ENCODE assay signal across 11 mouse cellular contexts in genomic region chr7:27756351-27757047, GRCm38 (mm10). TPM values are rescaled to one million over a fixed set of nuclear protein-coding genes. Genes with fewer than 3 reads are reported as not detected.
DNase-seq lines count a peak whose midpoint lies in the region; ATAC-seq lines count a peak whose summit lies in the region.
"Had no signal": no experiment of that assay in that cellular context is flagged by ENCODE, and none has a peak within 500 bp of the region (broad histone marks: within the 10 kb centered on the region; RNA-seq: fewer than 3 reads in every experiment).

No protein-coding gene starts in this region.

- no peak overlapping the region; the same call in 1 of the 2 replicates for H3K9ac ChIP-seq in forebrain, embryonic 11.5 days (ENCODE audit: low read length)
- H3K9ac ChIP-seq: heart, embryonic 15.5 days had no signal

- 10% methylated on average over 5 of the region's 5 CpGs for WGBS in forebrain, embryonic 11.5 days
- WGBS in midbrain, embryonic 10.5 days, result 22% methylated on average over 5 of the region's 5 CpGs

- H3K4me2 ChIP-seq in forebrain, embryonic 11.5 days (ENCODE audit: low read depth, low read length, severe bottlenecking), result no peak overlapping the region
- H3K4me2 ChIP-seq: heart, embryonic 15.5 days had no signal

- peak; percentile 29 to 57 for DNase-seq in frontal cortex, postnatal 36 days (ENCODE audit: low spot score in 2 of 2)
- DNase-seq in frontal cortex, postnatal 10 days (ENCODE audit: low spot score in 2 of 2), result no peak
- peak; percentile 61 for DNase-seq in forebrain, embryonic 11.5 days (ENCODE audit: low spot score)
- DNase-seq in midbrain, embryonic 10.5 days (ENCODE audit: low spot score), result peak; percentile 69
- peak; percentile 68 for DNase-seq in retina, embryonic 14.5 days (ENCODE audit: low spot score)
- no peak for DNase-seq in gastrocnemius, postnatal 25 days
- no peak for DNase-seq in T-cell, adult 2 months (ENCODE audit: low spot score)
- no peak for DNase-seq in heart, adult 8-10 months (ENCODE audit: low spot score)
- DNase-seq: cerebellum, adult 11 months; kidney, adult 2 months had no signal

- ATAC-seq in forebrain, embryonic 11.5 days (replicated peaks; ENCODE audit: low FRiP score), result peak; percentile 74

- H3K36me3 ChIP-seq in forebrain, embryonic 11.5 days (ENCODE audit: control insufficient read depth, insufficient read depth, low read length), result peaks cover 1% of the 10 kb centered on the region
- peaks cover 27% of the 10 kb centered on the region for H3K36me3 ChIP-seq in midbrain, embryonic 10.5 days

- H3K27me3 ChIP-seq in forebrain, embryonic 11.5 days (ENCODE audit: control insufficient read depth, insufficient read depth, low read length), result no peaks in the 10 kb centered on the region
- H3K27me3 ChIP-seq in midbrain, embryonic 10.5 days (ENCODE audit: low read depth, poor library complexity, severe bottlenecking), result no peaks in the 10 kb centered on the region; the same call in 1 of the 2 replicates
- H3K27me3 ChIP-seq: heart, embryonic 15.5 days had no signal

- H3K27ac ChIP-seq in forebrain, embryonic 11.5 days (ENCODE audit: low read depth, low read length), result peak overlapping the region; percentile 80
- H3K27ac ChIP-seq in midbrain, embryonic 10.5 days (replicated peaks), result peak overlapping the region; percentile 84
- H3K27ac ChIP-seq: heart, embryonic 15.5 days had no signal

- H3K4me3 ChIP-seq in forebrain, embryonic 11.5 days (ENCODE audit: low read depth, low read length), result no peak overlapping the region
- H3K4me3 ChIP-seq in midbrain, embryonic 10.5 days, result peak overlapping the region; percentile 14
- H3K4me3 ChIP-seq: heart, embryonic 15.5 days had no signal

- peaks cover 2% of the 10 kb centered on the region; the same call in 1 of the 2 replicates for H3K4me1 ChIP-seq in forebrain, embryonic 11.5 days (replicated peaks; ENCODE audit: control insufficient read depth, insufficient read depth, low read length)
- H3K4me1 ChIP-seq in midbrain, embryonic 10.5 days, result peaks cover 24% of the 10 kb centered on the region
- H3K4me1 ChIP-seq: heart, embryonic 15.5 days had no signal

- H3K9me3 ChIP-seq in forebrain, embryonic 11.5 days (ENCODE audit: control insufficient read depth, low read length), result peaks cover 2% of the 10 kb centered on the region; the same call in 1 of the 2 replicates
- H3K9me3 ChIP-seq in midbrain, embryonic 10.5 days (replicated peaks), result peaks cover 11% of the 10 kb centered on the region; the same call in 1 of the 2 replicates
- H3K9me3 ChIP-seq: heart, embryonic 15.5 days had no signal

RNA-seq across cellular contexts. Expression of gene Zfp60, which starts 25.3 kb away (rescaled TPM):
- polyA plus RNA-seq in forebrain, embryonic 11.5 days (2014; fragmentation: Nextera tagmentation; extraction: Ambion mirVana), result 93.9 and 94.3 TPM in 2 replicates
- polyA plus RNA-seq in midbrain, embryonic 10.5 days (2016; fragmentation: Nextera tagmentation; extraction: Ambion mirVana), result 62.4 and 80.1 TPM in 2 replicates
- 1 to 10 TPM; 5.0 to 6.2 TPM for total RNA-seq in gastrocnemius, postnatal 25 days (2021)
- 1 to 10 TPM; 8.0 to 9.5 (median 8.8) TPM for total RNA-seq in heart, adult 8-10 months (2022)

RNA-seq across cellular contexts. Expression of gene Zfp626, which starts 50.5 kb away (rescaled TPM):
- 3.1 and 3.3 TPM in 2 replicates for polyA plus RNA-seq in forebrain, embryonic 11.5 days (2014; fragmentation: Nextera tagmentation; extraction: Ambion mirVana)
- 1.9 and 2.1 TPM in 2 replicates for polyA plus RNA-seq in midbrain, embryonic 10.5 days (2016; fragmentation: Nextera tagmentation; extraction: Ambion mirVana)
- 1 to 10 TPM; 3.8 to 3.9 TPM for total RNA-seq in gastrocnemius, postnatal 25 days (2021)
- 1 to 10 TPM; 4.0 to 4.9 (median 4.7) TPM for total RNA-seq in heart, adult 8-10 months (2022)

Comparison
In these comparisons a context has a peak if more than half of its experiments do, and no peak if none do; other contexts are left out.
1. DNase-seq: peak in frontal cortex, postnatal 36 days (2 of 2), forebrain, embryonic 11.5 days (single experiment), midbrain, embryonic 10.5 days (single experiment) and retina, embryonic 14.5 days (single experiment); none in frontal cortex, postnatal 10 days (0 of 2), gastrocnemius, postnatal 25 days (single experiment), T-cell, adult 2 months (single experiment) and heart, adult 8-10 months (single experiment).